Mouse (Mus musculus) heart, postnatal 36 days (tissue): ENCODE results near the gene Olfr1214. TPM values are rescaled to one million over a fixed set of nuclear protein-coding genes. Genes with fewer than 3 reads are reported as not detected.
"Not testable (repeated sequence)": the region's sequence is repeated elsewhere in the genome, so short reads cannot be mapped to it uniquely, and the experiment has no call there.

Experiments used
- DNase-seq, 2 experiments: peaks; one replicate each; pipeline ENCODE4 v3.0.0; 2021 to 2022
- intact Hi-C: fragments of 180-260 bp; cut with DNase I; formaldehyde crosslinking; loops from one replicate; pipeline ENCODE4 v1.15.1; 2025
- total RNA-seq, 2 experiments: library from RNA; stranded (reverse); gene quantifications; 2 replicates each; pipeline ENCODE4 v1.2.3; 2021

Olfr1214 gene
- total RNA-seq: not detected

DNA sequence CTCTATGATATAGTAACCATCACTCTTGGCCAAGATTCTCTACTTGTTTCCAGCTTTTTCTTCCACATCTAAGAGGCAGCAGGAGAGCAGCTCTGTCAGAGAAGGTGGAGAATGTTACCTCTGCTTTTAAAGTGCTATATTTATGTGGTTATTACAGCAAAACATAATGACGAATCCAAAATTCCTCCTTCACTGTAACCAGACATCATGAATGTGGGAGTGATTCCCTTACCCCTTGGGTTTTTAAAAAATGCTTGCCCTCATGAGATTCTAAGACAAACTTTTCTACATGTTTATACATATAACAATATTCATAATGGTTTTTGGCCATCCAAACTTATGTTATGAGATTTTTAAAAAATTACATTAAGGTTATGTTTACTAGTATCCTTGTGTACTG, at the start of gene Olfr1214:
Olfr1214 (minus strand) TSS at position 101 of the 400 bp plus-strand sequence.
- DNase-seq: no peak
- intact Hi-C loops: no loop called here

DNA sequence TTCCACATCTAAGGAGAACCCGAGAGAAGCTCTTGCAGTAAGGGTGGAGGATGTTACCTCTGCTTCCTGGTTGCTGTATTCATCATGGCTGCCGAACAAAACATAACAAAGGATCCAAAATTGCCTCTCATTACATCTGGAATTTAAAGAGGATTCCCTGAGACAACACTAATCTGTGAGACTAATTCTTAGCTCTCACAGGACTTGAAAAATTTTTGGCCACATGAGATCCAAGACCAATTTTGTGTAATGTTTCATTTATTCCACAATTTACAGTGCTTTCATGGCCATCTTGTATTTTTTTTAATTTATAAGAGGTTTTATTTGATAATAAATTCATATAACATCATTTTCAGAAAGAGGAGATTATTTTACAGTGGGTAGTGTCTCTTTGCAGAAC, 39.5 kb upstream of the Olfr1214 start, which contains the start of gene Olfr1217:
Olfr1217 (minus strand) TSS at position 101 of the 400 bp plus-strand sequence.
- DNase-seq: no peak
- intact Hi-C loops: no loop called here

- intact Hi-C loops, DNase-seq: not testable (repeated sequence)
These were observed 29.0 kb upstream of the Olfr1214 start for GRCm38 (mm10) chr2:89021436-89021835.

- intact Hi-C loops: no loop called here
- no peak for DNase-seq
These were observed 25.8 kb upstream of the Olfr1214 start, which contains the start of gene Olfr1216 for GRCm38 (mm10) chr2:89018240-89018639. TSS of gene Olfr1216 (minus strand) at chr2:89018340.

- intact Hi-C loops: no loop called here
- DNase-seq: no peak
These were observed 14.4 kb upstream of the Olfr1214 start, which contains the start of gene Olfr1215 for GRCm38 (mm10) chr2:89006873-89007272. TSS of gene Olfr1215 (minus strand) at chr2:89006973.

- DNase-seq: no peak
- intact Hi-C loops: no loop called here
These were observed 12.3 kb downstream of the Olfr1214 start, which contains the start of gene Gm13762 for GRCm38 (mm10) chr2:88980181-88980580. TSS of gene Gm13762 (minus strand) at chr2:88980281.

DNA sequence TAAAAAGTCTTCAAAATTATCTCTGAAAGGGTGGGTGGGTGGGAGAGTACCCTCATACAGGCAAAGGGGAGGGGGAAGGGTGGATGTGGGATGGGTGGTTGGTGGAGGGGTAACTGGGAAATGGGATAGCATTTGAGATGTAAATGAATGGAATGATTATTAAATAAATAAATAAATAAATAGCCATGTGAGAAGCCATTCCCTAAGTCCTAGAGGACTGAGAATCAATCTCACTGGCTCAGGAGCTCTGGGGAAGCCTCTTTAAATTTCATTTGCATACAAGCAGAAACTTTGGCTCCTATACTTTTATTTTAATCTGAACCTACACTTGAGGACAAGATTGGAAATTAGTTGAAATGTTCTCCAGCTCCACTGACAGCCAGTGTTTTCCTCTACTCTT, 38.8 kb downstream of the Olfr1214 start, which contains the start of gene Olfr1212:
Olfr1212 (plus strand) TSS at position 301 of the 400 bp plus-strand sequence.
- intact Hi-C loops: no loop called here
- no peak for DNase-seq

DNA sequence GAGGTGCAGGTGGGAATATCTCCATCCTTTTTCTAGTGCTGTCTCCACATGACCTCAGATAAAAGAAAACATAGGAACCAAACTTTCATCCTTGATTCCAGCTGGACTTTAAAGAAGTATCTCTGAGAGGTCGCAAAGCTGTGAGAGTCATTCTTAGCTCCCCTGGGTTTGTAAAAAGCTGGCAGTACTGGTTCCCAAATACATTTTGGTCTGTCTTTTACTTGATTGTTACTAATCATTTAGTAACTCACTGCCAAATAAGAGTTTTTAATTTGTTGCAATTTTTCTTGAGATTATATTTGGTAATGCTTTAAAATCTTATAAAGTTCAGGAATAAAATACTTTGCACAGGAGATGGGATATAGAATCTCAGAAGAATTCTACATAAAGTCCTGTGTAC, 54.4 kb downstream of the Olfr1214 start, which contains the start of gene Olfr1211:
Olfr1211 (minus strand) TSS at position 101 of the 400 bp plus-strand sequence.
- no peak for DNase-seq
- intact Hi-C loops: no loop called here

Other genes with a start within 250 kb of the Olfr1214 start
- gene Olfr1198, start 241.3 kb downstream of the Olfr1214 start, total RNA-seq: not detected
- not detected for gene Olfr1199, start 232.2 kb downstream of the Olfr1214 start, total RNA-seq
- not detected for gene Olfr1200, start 222.2 kb downstream of the Olfr1214 start, total RNA-seq
- gene Olfr1201, start 199.6 kb downstream of the Olfr1214 start, total RNA-seq: not detected
- gene Olfr1202, start 178.2 kb downstream of the Olfr1214 start, total RNA-seq: not detected
- not detected for gene Olfr1205, start 162.9 kb downstream of the Olfr1214 start, total RNA-seq
- not detected for gene Olfr1204, start 143.4 kb downstream of the Olfr1214 start, total RNA-seq
- not detected for gene Olfr1206, start 129.4 kb downstream of the Olfr1214 start, total RNA-seq
- gene Olfr1208, start 90.3 kb downstream of the Olfr1214 start, total RNA-seq: not detected
- gene Olfr1209, start 77.5 kb downstream of the Olfr1214 start, total RNA-seq: not detected
- gene Olfr1211, start 54.5 kb downstream of the Olfr1214 start, total RNA-seq: not detected
- gene Olfr1212, start 38.7 kb downstream of the Olfr1214 start, total RNA-seq: not detected
- not detected for gene Gm13762, start 12.4 kb downstream of the Olfr1214 start, total RNA-seq
- gene Olfr1215, start 14.3 kb upstream of the Olfr1214 start, total RNA-seq: not detected
- not detected for gene Olfr1216, start 25.7 kb upstream of the Olfr1214 start, total RNA-seq
- gene Olfr1217, start 39.4 kb upstream of the Olfr1214 start, total RNA-seq: not detected
- gene Olfr1218, start 68.5 kb upstream of the Olfr1214 start, total RNA-seq: not detected
- not detected for gene Olfr1219, start 90.9 kb upstream of the Olfr1214 start, total RNA-seq
- gene Olfr1220, start 114.2 kb upstream of the Olfr1214 start, total RNA-seq: not detected
- gene Olfr1221, start 124.6 kb upstream of the Olfr1214 start, total RNA-seq: not detected
- gene Olfr1222, start 140.4 kb upstream of the Olfr1214 start, total RNA-seq: not detected
- gene Olfr1223, start 158.9 kb upstream of the Olfr1214 start, total RNA-seq: not detected
- not detected for gene Olfr1224-ps1, start 171.4 kb upstream of the Olfr1214 start, total RNA-seq
- gene Olfr1225, start 182.0 kb upstream of the Olfr1214 start, total RNA-seq: not detected
- gene Olfr1226, start 207.4 kb upstream of the Olfr1214 start, total RNA-seq: not detected